Mouse (Mus musculus) liver, postnatal 0 days (tissue): ENCODE data around the gene Olfr1128. TPM values are rescaled to one million over a fixed set of nuclear protein-coding genes. Genes with fewer than 3 reads are reported as not detected.
"Not testable (repeated sequence)": the region's sequence is repeated elsewhere in the genome, so short reads cannot be mapped to it uniquely, and the experiment has no call there.

Experiments
- ATAC-seq: fragments of 200-750 bp; cut with Nextera tagmentation; 2 replicates; pipeline ENCODE4 v1.8.0; 2017; ENCODE audit warnings: mild to moderate bottlenecking, moderate library complexity
- DNase-seq: peaks from one replicate; pipeline ENCODE4 v3.0.0-alpha.2; 2016
- H3K27ac ChIP-seq: fragments of 300-500 bp; sonication (generic); 2 replicates; pipeline ENCODE4 v1.5.1; 2014; ENCODE audit warnings: antibody characterized with exemption, moderate library complexity, mild to moderate bottlenecking, low read depth
- H3K27me3 ChIP-seq: fragments of 300-500 bp; sonication (generic); 2 replicates; pipeline ENCODE4 v1.6.1; 2014; ENCODE audit warnings: low read length, control low read depth, mixed read lengths; ENCODE audit not compliant: insufficient read depth
- H3K36me3 ChIP-seq: fragments of 300-500 bp; sonication (generic); replicated peaks from 2 replicates; pipeline ENCODE4 v1.6.1; 2014; ENCODE audit warnings: mild to moderate bottlenecking, control low read depth, low read length, moderate library complexity, mixed read lengths; ENCODE audit not compliant: insufficient read depth
- H3K4me1 ChIP-seq: fragments of 300-500 bp; sonication (generic); 2 replicates; pipeline ENCODE4 v1.6.1; 2014; ENCODE audit warnings: antibody characterized with exemption, mild to moderate bottlenecking, control low read depth; ENCODE audit not compliant: insufficient read depth
- H3K4me2 ChIP-seq: fragments of 300-500 bp; sonication (generic); 2 replicates; pipeline ENCODE4 v1.6.1; 2014; ENCODE audit warnings: low read depth, mild to moderate bottlenecking, low read length, moderate library complexity, mixed read lengths
- H3K4me3 ChIP-seq: fragments of 300-500 bp; sonication (generic); 2 replicates; pipeline ENCODE4 v1.5.1; 2014; ENCODE audit warnings: low read depth, low read length
- H3K9ac ChIP-seq: fragments of 300-500 bp; sonication (generic); replicated peaks from 2 replicates; pipeline ENCODE4 v1.6.1; 2014; ENCODE audit warnings: mild to moderate bottlenecking, moderate library complexity
- H3K9me3 ChIP-seq: fragments of 300-500 bp; sonication (generic); 2 replicates; pipeline ENCODE4 v1.6.1; 2016; ENCODE audit warnings: mild to moderate bottlenecking, control low read depth, low read length, mixed read lengths
- CTCF ChIP-seq: sonication (generic); IDR thresholded peaks from 2 replicates; pipeline ENCODE4 v1.5.1; 2016; ENCODE audit warnings: antibody characterized with exemption, low read depth
- EP300 ChIP-seq: IDR thresholded peaks from 2 replicates; pipeline ENCODE4 v1.6.1; 2016; ENCODE audit warnings: antibody characterized with exemption, low read depth, mild to moderate bottlenecking
- WGBS: fragments of 180-500 bp; shearing (Covaris S2); extraction: QIAGEN DNeasy Blood & Tissue Kit; methylation state at CpG from one replicate; pipeline ENCODE4 v1.1.7; 2014; ENCODE audit not compliant: insufficient replicate concordance; 5-methylcytosine and 5-hydroxymethylcytosine counted together
- polyA plus RNA-seq: library from polyadenylated mRNA; unstranded; fragments of >200 nt; fragmentation: Nextera tagmentation; extraction: Ambion mirVana; gene quantifications from 2 replicates; pipeline ENCODE4 v1.2.1, GENCODE M21; 2015

The Olfr1128 gene
- polyA plus RNA-seq: not detected in 2 replicates

DNA sequence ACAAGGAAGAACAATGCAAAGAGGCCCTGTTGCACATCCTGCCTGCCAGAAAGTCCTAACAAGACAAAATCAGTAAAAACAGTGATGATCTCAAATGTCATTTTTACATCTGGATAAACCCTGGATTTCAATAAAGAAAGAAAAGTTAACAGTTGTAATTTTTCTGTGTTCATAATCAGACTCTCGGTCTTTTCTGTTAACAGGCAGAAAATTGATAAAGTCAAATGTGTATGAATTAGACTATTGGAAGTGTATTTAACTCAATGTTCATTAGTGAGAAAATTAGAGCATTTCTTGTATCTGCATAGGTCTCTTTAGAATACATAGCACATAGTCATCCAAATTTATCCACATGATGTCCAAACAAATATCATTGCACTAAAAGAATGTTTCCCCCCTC, at the start of gene Olfr1128:
TSS of gene Olfr1128 (minus strand) at position 101 of the 400 bp plus-strand sequence.
- Histone ChIP-seq H3K4me2 (no peak within 1 kb of the TSS), H3K27ac (no peak within 1 kb of the TSS), H3K4me3 (no peak within 1 kb of the TSS), H3K4me1 (no peaks in the 10 kb centered on the region), H3K27me3 (no peaks in the 10 kb centered on the region), H3K9me3 (no peaks in the 10 kb centered on the region), H3K9ac (no peak within 1 kb of the TSS), H3K36me3 (no peaks in the 10 kb centered on the region)
- 64% methylated on average over 1 of the region's 1 CpGs for WGBS
- TF ChIP-seq EP300 (no peak), CTCF (no peak)
- ATAC-seq: no peak
- no peak for DNase-seq

DNA sequence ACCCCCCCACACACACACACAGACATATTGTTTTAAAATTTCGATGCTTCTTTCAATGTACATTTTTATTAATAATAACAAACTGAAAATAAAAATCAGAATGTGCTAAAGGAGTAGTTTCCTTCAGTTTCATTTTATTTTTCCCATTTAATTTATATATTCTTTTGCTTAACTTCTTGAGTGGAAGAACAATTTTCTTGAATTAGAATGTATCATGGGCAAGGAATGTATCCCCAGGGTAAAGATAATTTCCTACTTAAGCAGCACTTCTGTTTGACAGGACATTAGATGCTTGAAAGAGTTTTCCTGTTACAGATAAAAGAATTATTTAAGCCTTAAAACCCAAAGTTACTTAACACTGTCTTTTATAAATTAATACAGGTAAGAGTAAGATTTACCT, 28.3 kb upstream of the Olfr1128 start, which contains the start of gene Olfr1129:
TSS of gene Olfr1129 (plus strand) at position 301 of the 400 bp plus-strand sequence.
- H3K27me3 ChIP-seq, H3K4me1 ChIP-seq, H3K27ac ChIP-seq, H3K9ac ChIP-seq, DNase-seq, ATAC-seq, H3K4me2 ChIP-seq, H3K36me3 ChIP-seq, H3K9me3 ChIP-seq, H3K4me3 ChIP-seq: not testable (repeated sequence)
- 63% methylated on average over 1 of the region's 1 CpGs for WGBS

GRCm38 (mm10) chr2:87534826-87535225, 10.5 kb downstream of the Olfr1128 start:
- Histone ChIP-seq H3K27ac (no peak overlapping the region), H3K36me3 (no peaks in the 10 kb centered on the region), H3K27me3 (no peaks in the 10 kb centered on the region), H3K9ac (no peak overlapping the region), H3K4me2 (no peak overlapping the region), H3K9me3 (no peaks in the 10 kb centered on the region), H3K4me3 (no peak overlapping the region), H3K4me1 (no peaks in the 10 kb centered on the region)
- TF ChIP-seq CTCF (no peak), EP300 (no peak)
- ATAC-seq (no peak), DNase-seq (no peak)
- 61% methylated on average over 2 of the region's 2 CpGs for WGBS

- Histone ChIP-seq H3K4me3 (no peak within 1 kb of the TSS), H3K27ac (no peak within 1 kb of the TSS), H3K9ac (no peak within 1 kb of the TSS), H3K4me2 (no peak within 1 kb of the TSS), H3K4me1 (no peaks in the 10 kb centered on the region), H3K9me3 (no peaks in the 10 kb centered on the region), H3K36me3 (no peaks in the 10 kb centered on the region), H3K27me3 (no peaks in the 10 kb centered on the region)
- no peak for TF ChIP-seq EP300
- no peak for TF ChIP-seq CTCF
- ATAC-seq: no peak
- no peak for DNase-seq
These were observed 13.8 kb downstream of the Olfr1128 start, which contains the start of gene Olfr153 for GRCm38 (mm10) chr2:87531496-87531895. Gene Olfr153 (plus strand): TSS chr2:87531796.

DNA sequence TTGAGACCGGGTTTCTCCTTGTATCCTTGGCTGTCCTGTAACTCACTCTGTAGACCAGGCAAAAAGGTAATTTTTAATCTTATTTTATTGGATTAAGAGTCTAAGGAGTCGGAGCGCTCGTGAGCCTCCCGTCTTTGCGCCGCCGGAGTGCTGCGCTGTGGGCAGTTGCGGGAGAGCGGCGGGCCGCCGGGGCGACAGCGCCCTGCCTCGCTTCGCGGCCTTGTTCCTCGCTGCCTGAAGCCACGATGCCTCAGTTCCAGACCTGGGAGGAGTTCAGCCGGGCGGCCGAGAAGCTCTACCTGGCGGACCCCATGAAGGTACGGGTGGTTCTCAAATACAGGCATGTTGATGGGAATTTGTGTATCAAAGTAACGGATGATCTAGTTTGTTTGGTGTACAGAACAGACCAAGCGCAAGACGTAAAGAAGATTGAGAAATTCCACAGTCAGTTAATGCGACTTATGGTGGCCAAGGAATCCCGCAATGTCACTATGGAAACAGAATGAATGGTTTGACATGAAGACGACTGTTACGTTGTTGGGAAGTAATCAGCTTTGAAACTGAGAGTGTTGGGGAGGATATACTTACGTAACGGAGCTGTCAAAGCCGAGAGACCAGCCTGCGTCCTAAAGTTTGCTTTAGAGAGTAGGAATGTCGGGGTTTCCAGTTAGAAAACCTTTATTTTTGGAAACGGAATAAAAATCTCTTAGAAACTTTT, 19.3 kb downstream of the Olfr1128 start:
- not testable (repeated sequence) for H3K4me1 ChIP-seq, DNase-seq, H3K36me3 ChIP-seq, ATAC-seq, H3K9me3 ChIP-seq, H3K4me3 ChIP-seq, H3K27ac ChIP-seq, H3K27me3 ChIP-seq, H3K4me2 ChIP-seq, H3K9ac ChIP-seq
- 35% methylated on average over 38 of the region's 39 CpGs for WGBS

DNA sequence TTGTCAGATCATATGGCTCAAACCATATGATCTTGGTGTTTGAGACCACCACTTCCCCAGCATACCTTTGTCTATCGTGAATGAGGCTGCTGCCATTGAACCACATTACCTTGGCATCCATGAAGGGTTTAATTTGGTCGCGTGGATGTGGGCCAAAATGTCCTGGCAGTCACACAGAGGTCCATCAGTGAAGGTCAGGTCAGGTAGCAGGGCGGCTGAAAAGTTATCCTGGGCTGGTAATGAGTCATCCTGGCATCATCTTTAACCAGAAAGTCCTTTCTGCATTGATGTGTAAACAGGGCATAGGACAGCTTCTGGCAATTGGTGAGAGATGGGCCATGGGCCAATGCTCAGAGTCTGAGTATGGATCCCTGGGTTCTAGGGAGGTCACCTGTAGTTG, 24.7 kb downstream of the Olfr1128 start:
- Histone ChIP-seq H3K9ac (no peak overlapping the region), H3K4me2 (no peak overlapping the region), H3K36me3 (no peaks in the 10 kb centered on the region), H3K27me3 (no peaks in the 10 kb centered on the region), H3K4me1 (no peaks in the 10 kb centered on the region), H3K27ac (no peak overlapping the region), H3K4me3 (no peak overlapping the region), H3K9me3 (no peaks in the 10 kb centered on the region; the same call in 1 of the 2 replicates)
- TF ChIP-seq CTCF (no peak), EP300 (no peak)
- WGBS: 75% methylated on average over 4 of the region's 4 CpGs
- ATAC-seq (no peak), DNase-seq (no peak)
